Mouse (Mus musculus) liver, embryonic 12.5 days (tissue): ENCODE data around the gene Foxl1. TPM values are rescaled to one million over a fixed set of nuclear protein-coding genes. Genes with fewer than 3 reads are reported as not detected.
A peak's percentile ranks its signal among the peaks of the same experiment; 100 is the strongest.
"Not testable (repeated sequence)": the region's sequence is repeated elsewhere in the genome, so short reads cannot be mapped to it uniquely, and the experiment has no call there.

Experiments
- ATAC-seq: fragments of 200-750 bp; cut with Nextera tagmentation; 2 replicates; pipeline ENCODE4 v1.8.0; 2017; ENCODE audit warnings: moderate number of reproducible peaks, mild to moderate bottlenecking, moderate library complexity
- H3K27ac ChIP-seq: fragments of 300-500 bp; sonication (generic); 2 replicates; pipeline ENCODE4 v1.5.1; 2016; ENCODE audit warnings: mild to moderate bottlenecking
- H3K27me3 ChIP-seq: fragments of 300-500 bp; sonication (generic); replicated peaks from 2 replicates; pipeline ENCODE4 v1.6.1; 2016; ENCODE audit warnings: mild to moderate bottlenecking, moderate library complexity
- H3K36me3 ChIP-seq: fragments of 300-500 bp; sonication (generic); 2 replicates; pipeline ENCODE4 v1.6.1; 2016; ENCODE audit warnings: mild to moderate bottlenecking, moderate library complexity
- H3K4me1 ChIP-seq: fragments of 300-500 bp; sonication (generic); 2 replicates; pipeline ENCODE4 v1.6.1; 2016
- H3K4me2 ChIP-seq: fragments of 300-500 bp; sonication (generic); 2 replicates; pipeline ENCODE4 v1.6.1; 2016; ENCODE audit warnings: mild to moderate bottlenecking, moderate library complexity
- H3K4me3 ChIP-seq: fragments of 300-500 bp; sonication (generic); 2 replicates; pipeline ENCODE4 v1.5.1; 2016; ENCODE audit warnings: mild to moderate bottlenecking, moderate library complexity
- H3K9ac ChIP-seq: fragments of 300-500 bp; sonication (generic); 2 replicates; pipeline ENCODE4 v1.6.1; 2016; ENCODE audit warnings: mild to moderate bottlenecking, moderate library complexity
- H3K9me3 ChIP-seq: fragments of 300-500 bp; sonication (generic); replicated peaks from 2 replicates; pipeline ENCODE4 v1.6.1; 2016; ENCODE audit warnings: mild to moderate bottlenecking, moderate library complexity
- WGBS: fragments of 180-500 bp; shearing (Covaris S2); methylation state at CpG from one replicate; pipeline ENCODE4 v1.1.7; 2016; ENCODE audit not compliant: insufficient replicate concordance; 5-methylcytosine and 5-hydroxymethylcytosine counted together
- polyA plus RNA-seq: library from polyadenylated mRNA; unstranded; fragments of >200 nt; fragmentation: Nextera tagmentation; extraction: Ambion mirVana; gene quantifications from 2 replicates; pipeline ENCODE4 v1.2.1, GENCODE M21; 2016

Gene Foxl1
- polyA plus RNA-seq, 1 experiment from 2014 or later, result 0.41 TPM

DNA sequence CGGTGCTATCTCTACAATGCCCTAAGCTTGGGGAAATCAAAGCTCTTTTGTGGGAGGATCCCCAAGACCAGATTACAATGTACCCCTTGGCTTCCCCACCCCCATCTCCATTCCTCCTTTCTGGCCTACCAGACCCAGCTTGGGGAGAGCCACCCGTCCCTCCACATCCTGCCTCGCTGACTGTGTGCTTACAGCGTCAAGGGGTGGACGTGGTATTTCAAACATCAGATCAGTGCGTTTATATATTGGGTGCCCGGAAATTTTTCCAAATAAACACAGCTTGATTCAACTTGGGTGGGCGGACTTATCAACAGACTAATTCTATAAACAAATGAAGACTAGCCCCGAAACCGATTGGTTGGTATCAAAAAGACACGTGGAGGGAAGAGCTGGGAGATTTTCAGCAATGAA, 444 bp upstream of the Foxl1 start:
- no peak overlapping the region for H3K9ac ChIP-seq
- H3K4me1 ChIP-seq, result 0 out of 2 replicates have a peak, but pooled peaks cover 7% of the 10 kb centered on the region
- H3K27me3 ChIP-seq, result peaks cover 99% of the 10 kb centered on the region
- no peak overlapping the region for H3K27ac ChIP-seq
- H3K36me3 ChIP-seq, result no peaks in the 10 kb centered on the region
- no peak overlapping the region for H3K4me2 ChIP-seq
- no peaks in the 10 kb centered on the region for H3K9me3 ChIP-seq
- no peak overlapping the region for H3K4me3 ChIP-seq
- ATAC-seq, result no peak
- WGBS, result 4% methylated on average over 11 of the region's 11 CpGs

DNA sequence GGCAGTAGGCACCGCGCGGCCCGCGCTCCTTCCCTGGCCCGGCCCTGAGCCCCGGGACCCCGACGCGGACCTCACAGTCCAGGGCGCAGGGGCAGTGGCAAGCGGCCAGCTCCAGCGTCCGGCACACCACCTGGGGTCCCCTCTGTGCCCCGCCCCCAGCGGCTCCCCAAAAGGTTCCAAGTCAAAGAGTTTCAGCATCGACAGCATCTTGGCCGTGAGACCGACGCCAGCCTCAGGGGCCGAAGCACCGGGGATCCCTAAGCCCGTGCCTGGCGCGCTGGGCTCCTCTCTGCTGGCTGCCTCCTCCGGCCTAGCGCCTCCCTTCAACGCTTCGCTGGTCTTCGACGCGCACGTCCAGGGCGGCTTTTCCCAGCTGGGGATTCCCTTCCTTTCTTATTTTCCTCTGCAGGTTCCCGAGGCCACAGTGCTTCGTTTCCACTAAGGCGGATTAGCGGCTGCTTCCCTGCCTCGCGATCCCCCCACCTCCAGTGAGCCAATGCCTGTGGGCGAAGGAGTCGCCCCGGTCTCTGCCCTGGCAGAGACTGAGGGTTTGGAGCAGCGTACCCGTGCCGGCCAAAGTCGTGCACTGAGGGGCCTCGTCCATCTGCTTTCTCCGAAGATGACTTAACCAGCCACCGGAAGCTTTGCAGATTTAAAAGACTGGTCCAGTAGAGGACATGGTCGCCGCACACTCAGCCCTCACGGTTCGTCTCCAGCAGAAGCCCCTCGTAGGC, 958 bp downstream of the Foxl1 start:
- ATAC-seq, result no peak
- Histone ChIP-seq H3K36me3 (no peaks in the 10 kb centered on the region), H3K4me2 (peak overlapping the region; percentile 41), H3K9me3 (no peaks in the 10 kb centered on the region), H3K9ac (no peak overlapping the region), H3K27ac (no peak overlapping the region), H3K27me3 (peaks cover 98% of the 10 kb centered on the region), H3K4me3 (no peak overlapping the region), H3K4me1 (0 out of 2 replicates have a peak, but pooled peaks cover 7% of the 10 kb centered on the region)
- 2% methylated on average over 55 of the region's 55 CpGs for WGBS

DNA sequence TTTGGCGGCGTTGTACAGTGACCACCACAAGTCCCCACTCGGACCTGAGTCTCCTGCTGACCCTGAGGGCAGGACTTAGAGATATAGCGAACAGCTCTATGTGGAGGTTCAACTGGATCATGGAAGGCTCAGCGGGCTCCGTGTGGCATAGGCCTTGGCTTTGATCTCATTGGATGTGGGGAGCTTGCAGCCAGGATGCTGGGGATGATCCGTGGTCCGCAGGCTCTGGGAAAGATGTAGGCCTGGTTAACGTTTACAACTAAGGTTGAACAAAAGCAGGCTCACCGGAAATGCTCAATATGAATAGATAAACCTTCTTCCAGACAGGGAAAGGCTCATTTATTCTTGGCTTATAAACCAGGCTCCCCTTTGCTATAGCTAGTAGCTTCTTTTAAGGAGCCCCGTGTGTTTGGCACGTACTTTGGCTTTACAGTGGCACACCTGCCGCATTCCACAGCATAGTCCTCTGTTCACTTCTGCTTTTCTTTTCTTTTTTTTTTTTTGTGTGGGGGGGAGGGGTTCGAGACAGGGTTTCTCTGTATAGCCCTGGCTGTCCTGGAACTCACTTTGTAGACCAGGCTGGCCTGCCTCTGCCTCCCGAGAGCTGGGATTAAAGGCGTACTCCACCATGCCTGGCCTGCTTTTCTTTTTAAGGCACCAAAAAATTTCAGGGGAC, 1.7 kb downstream of the Foxl1 start:
- no peak overlapping the region for H3K4me2 ChIP-seq

DNA sequence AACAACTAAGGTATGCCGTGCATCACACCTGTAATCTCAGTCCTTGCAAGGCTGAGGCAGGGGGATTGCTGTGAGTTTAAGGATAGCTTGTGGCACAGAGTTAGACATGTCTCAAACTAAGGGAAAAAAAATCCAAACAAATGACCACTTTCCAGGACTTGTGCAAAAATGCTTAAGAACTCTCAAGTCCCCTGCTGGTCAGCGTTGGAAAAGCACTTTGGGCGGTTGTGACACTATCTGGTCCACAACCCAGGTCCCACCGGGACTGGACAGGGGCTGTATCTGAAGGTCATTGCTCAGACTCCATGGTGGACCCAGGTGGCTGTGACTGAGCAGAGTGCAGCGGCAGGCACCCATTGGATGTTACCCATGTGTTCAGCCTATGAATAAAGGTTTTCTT, 2.8 kb downstream of the Foxl1 start:
- no peak for ATAC-seq
- Histone ChIP-seq H3K9ac (no peak overlapping the region), H3K27ac (no peak overlapping the region), H3K27me3 (peaks cover 86% of the 10 kb centered on the region), H3K4me2 (no peak overlapping the region), H3K4me3 (no peak overlapping the region), H3K36me3 (no peaks in the 10 kb centered on the region), H3K9me3 (no peaks in the 10 kb centered on the region), H3K4me1 (0 out of 2 replicates have a peak, but pooled peaks cover 2% of the 10 kb centered on the region)
- WGBS, result 30% methylated on average over 5 of the region's 5 CpGs

More for the DNA sequence above, 1.7 kb downstream of the Foxl1 start:
- no peak for ATAC-seq
- Histone ChIP-seq H3K27ac (no peak overlapping the region), H3K9me3 (no peaks in the 10 kb centered on the region), H3K27me3 (peaks cover 94% of the 10 kb centered on the region), H3K4me1 (0 out of 2 replicates have a peak, but pooled peaks cover 7% of the 10 kb centered on the region), H3K4me3 (no peak overlapping the region), H3K9ac (no peak overlapping the region), H3K36me3 (no peaks in the 10 kb centered on the region)
- WGBS, result 12% methylated on average over 16 of the region's 16 CpGs

DNA sequence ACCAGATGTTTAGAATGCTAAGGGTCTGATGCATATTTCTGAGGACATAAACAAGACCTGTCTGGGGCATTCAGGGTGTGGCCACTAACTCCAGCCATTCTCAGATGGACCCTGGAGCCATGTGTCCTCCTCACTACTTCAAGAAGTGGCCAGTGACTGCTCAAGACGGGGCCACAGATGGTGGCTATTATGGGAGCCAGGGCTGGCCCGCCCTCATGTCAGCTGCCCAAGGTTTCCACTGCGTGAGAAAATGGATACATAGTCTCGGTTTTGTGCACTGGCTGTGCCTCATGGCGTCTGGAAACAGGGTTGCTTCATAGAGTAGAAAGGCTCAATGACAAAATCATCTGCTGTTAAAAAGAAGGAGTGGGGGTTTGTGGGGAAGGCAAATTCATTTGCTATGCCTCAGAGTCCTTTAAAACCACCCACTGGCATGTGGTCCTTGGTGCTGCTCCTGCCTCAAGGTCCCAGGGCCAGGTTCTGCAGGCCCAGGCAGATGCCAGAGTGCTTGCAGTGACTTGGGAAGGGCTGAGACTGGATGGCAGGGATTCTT, 5.3 kb downstream of the Foxl1 start:
- ATAC-seq, result no peak
- Histone ChIP-seq H3K27ac (no peak overlapping the region), H3K36me3 (no peaks in the 10 kb centered on the region), H3K9ac (no peak overlapping the region), H3K4me1 (no peaks in the 10 kb centered on the region), H3K4me2 (no peak overlapping the region), H3K4me3 (no peak overlapping the region), H3K27me3 (peaks cover 63% of the 10 kb centered on the region), H3K9me3 (peaks cover 5% of the 10 kb centered on the region; the same call in 1 of the 2 replicates)
- 62% methylated on average over 5 of the region's 5 CpGs for WGBS

DNA sequence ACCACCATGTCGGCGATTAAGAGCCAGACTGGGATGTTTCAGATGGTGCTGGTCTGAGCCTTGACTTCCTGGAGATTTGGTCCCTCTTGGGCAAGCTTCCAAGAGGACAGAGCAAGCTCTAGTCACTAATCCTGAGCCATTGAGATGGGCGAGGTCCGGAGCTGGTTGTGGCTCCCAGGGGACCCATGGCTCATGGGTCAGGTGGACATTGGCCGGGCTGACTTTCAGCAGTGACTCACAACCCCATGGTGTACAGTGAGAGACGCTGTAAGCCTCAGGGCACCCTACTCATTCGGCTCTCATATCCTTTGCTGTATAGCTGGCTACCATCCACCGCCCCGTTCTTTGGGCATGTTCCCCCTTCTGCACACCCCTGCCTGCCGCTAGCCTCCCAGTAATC, 6.4 kb downstream of the Foxl1 start:
- WGBS, result 64% methylated on average over 10 of the region's 10 CpGs
- no peak overlapping the region for H3K27ac ChIP-seq
- no peaks in the 10 kb centered on the region for H3K4me1 ChIP-seq
- H3K27me3 ChIP-seq, result peaks cover 53% of the 10 kb centered on the region
- no peaks in the 10 kb centered on the region for H3K36me3 ChIP-seq
- peaks cover 12% of the 10 kb centered on the region; the same call in 1 of the 2 replicates for H3K9me3 ChIP-seq
- no peak overlapping the region for H3K4me2 ChIP-seq
- no peak overlapping the region for H3K4me3 ChIP-seq
- ATAC-seq, result no peak
- no peak overlapping the region for H3K9ac ChIP-seq

DNA sequence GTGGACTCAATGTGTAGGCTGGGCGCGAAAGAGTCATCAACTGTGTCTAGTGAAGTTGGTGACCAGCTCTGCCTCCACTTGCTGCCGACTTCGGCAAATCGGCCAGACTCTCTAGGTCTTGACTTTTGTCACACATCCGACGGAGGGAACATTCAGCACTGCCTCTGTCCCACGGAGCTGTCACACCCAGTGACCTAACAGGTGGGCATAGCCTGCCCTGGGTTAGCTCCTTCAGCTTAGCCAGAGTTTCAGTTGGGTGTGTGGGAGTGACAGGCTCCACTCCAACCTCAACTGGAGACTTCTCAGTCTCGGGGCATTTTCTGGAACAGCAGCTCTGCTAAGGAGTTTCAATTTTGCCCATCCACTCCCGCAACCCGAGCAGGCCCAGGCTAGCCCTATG, 6.8 kb downstream of the Foxl1 start:
- H3K27me3 ChIP-seq, result peaks cover 49% of the 10 kb centered on the region
- 73% methylated on average over 11 of the region's 11 CpGs for WGBS
- ATAC-seq, result no peak
- no peaks in the 10 kb centered on the region for H3K4me1 ChIP-seq
- no peak overlapping the region for H3K4me3 ChIP-seq
- no peak overlapping the region for H3K27ac ChIP-seq
- no peak overlapping the region for H3K4me2 ChIP-seq
- no peak overlapping the region for H3K9ac ChIP-seq
- H3K36me3 ChIP-seq, result no peaks in the 10 kb centered on the region
- H3K9me3 ChIP-seq, result peaks cover 12% of the 10 kb centered on the region; the same call in 1 of the 2 replicates

DNA sequence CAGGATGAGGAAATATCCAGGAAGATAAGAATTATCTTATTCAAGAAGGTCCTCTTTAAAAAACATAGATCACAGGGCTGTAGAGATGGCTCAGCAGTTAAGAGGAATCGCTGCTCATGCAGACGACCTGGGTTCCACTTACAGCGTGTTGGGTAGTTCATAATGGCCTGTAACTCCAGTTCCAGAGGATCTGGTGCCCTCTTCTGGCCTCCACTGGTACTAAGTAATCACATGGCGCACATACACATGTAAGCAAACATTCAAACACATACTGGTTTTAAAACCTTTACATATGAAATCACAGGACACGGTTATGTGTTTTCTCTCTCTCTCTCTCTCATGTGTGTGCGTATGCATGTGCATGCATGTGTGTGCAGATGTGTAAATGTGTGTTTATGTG, 9.1 kb downstream of the Foxl1 start:
- no peaks in the 10 kb centered on the region for H3K4me1 ChIP-seq
- no peak for ATAC-seq
- 80% methylated on average over 6 of the region's 6 CpGs for WGBS
- H3K9me3 ChIP-seq, result peaks cover 12% of the 10 kb centered on the region; the same call in 1 of the 2 replicates
- no peak overlapping the region for H3K27ac ChIP-seq
- H3K4me3 ChIP-seq, result no peak overlapping the region
- H3K4me2 ChIP-seq, result no peak overlapping the region
- peaks cover 32% of the 10 kb centered on the region for H3K27me3 ChIP-seq
- H3K9ac ChIP-seq, result no peak overlapping the region
- H3K36me3 ChIP-seq, result no peaks in the 10 kb centered on the region

DNA sequence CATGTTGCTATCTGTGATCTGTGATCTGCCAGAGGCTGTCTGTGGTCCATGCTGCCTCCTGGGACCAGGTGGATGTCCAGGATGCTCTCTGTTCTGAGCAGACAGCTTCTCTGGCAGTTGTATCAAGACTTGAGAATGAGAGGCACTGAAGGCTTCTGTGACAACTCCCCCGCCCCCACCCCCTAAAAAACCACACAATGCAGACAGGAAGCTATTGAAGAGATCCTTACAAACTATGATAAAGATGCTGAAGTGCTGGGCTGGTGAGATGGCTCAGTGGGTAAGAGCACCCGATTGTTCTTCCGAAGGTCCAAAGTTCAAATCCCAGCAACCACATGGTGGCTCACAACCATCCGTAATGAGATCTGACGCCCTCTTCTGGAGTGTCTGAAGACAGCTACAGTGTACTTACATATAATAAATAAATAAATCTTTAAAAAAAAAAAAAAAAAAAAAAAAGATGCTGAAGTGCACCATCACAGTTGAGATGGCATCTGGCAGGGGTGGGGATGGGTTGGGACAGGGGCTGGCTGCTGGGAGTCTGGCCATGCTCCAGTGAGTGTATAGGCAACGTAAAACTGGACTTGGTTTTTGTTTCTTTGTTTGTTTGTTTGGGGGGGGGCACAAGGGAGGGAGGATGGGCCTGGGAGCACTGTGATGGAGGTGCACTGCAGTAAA, 17.9 kb downstream of the Foxl1 start:
- H3K4me2 ChIP-seq, H3K9ac ChIP-seq, H3K4me1 ChIP-seq, H3K27ac ChIP-seq, H3K4me3 ChIP-seq, ATAC-seq, H3K9me3 ChIP-seq, H3K36me3 ChIP-seq: not testable (repeated sequence)
- WGBS, result 33% methylated on average over 5 of the region's 6 CpGs
- peaks cover 67% of the 10 kb centered on the region for H3K27me3 ChIP-seq

DNA sequence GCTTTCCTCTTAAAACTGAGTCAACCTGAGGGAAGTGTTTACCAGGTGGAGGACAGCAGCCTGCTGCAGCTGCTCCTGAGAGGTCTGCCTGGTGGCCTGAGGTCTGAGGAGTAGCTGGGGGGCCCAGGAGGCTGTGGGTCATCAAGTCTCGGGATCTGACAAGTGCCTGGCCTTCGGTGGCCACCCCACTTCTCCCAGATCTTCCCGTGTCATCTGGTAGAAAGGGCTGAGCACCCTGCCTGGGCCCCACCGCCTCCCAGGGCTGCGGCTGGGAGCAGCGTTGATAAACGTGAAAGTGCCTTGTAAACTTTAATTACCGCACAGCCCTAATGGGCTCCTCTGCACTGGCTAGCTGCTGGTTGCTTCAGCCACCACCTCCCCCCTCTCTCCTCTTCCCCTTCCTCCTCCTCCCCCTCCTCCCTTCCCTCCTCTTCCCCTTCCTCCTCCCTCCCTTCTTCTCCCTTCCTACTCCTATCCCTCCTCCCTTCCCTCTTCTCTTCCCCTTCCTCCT, 20.9 kb downstream of the Foxl1 start:
- H3K9me3 ChIP-seq, result no peaks in the 10 kb centered on the region
- no peak overlapping the region for H3K4me2 ChIP-seq
- ATAC-seq, result no peak
- H3K27ac ChIP-seq, result no peak overlapping the region
- no peak overlapping the region for H3K4me3 ChIP-seq
- WGBS, result 18% methylated on average over 8 of the region's 8 CpGs
- H3K36me3 ChIP-seq, result no peaks in the 10 kb centered on the region
- H3K9ac ChIP-seq, result no peak overlapping the region
- peaks cover 52% of the 10 kb centered on the region for H3K27me3 ChIP-seq
- no peaks in the 10 kb centered on the region for H3K4me1 ChIP-seq

DNA sequence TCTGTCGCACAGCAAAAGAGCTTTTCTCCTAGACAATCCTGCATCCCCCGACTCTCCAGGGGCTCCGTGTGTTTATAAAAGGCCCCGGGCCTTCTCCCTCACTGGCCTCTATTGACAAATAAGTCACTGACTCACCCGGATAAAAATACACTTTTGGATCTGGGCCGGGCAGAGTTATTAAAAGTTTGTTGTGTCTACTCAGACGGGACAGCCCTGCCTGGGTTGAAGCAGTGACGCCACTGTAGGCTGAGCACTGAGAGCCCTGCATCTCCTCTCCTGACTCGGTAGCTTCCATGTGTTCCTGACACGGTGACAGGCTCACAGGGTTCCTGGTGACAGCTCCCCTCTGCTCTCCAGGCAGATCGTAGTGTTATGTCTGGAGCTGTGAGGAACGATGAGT, 24.7 kb downstream of the Foxl1 start:
- Histone ChIP-seq H3K9ac (no peak overlapping the region), H3K27me3 (peaks cover 56% of the 10 kb centered on the region), H3K4me3 (no peak overlapping the region), H3K4me1 (no peaks in the 10 kb centered on the region), H3K36me3 (no peaks in the 10 kb centered on the region), H3K27ac (no peak overlapping the region), H3K9me3 (no peaks in the 10 kb centered on the region), H3K4me2 (no peak overlapping the region)
- whole genome bisulfite sequencing, result 65% methylated on average over 12 of the region's 12 CpGs
- no peak for ATAC-seq
